Mouse (Mus musculus): ENCODE results near the gene Slc30a2. TPM values are rescaled to one million over a fixed set of nuclear protein-coding genes. Genes with fewer than 3 reads are reported as not detected.

Gene Slc30a2
- polyA plus RNA-seq, 1 experiment = 0.05 TPM

- DNase-seq (ENCODE audit: low read depth) = no peak
- TF ChIP-seq POLR2A (IDR thresholded peaks at IDR 0.05; ENCODE audit: borderline replicate concordance, extremely low read depth, insufficient read depth, insufficient read length, poor library complexity, severe bottlenecking) (no peak), CTCF (IDR thresholded peaks at IDR 0.05; ENCODE audit: borderline replicate concordance, extremely low read depth, insufficient read depth, insufficient read length) (no peak)
Measured at GRCm38 (mm10) chr4:134310106-134310505, 32.9 kb upstream of the Slc30a2 start.

GRCm38 (mm10) chr4:134310656-134311055 is 32.3 kb upstream of the Slc30a2 start:
- DNase-seq (ENCODE audit: low read depth) = no peak
- TF ChIP-seq POLR2A (IDR thresholded peaks at IDR 0.05; ENCODE audit: borderline replicate concordance, extremely low read depth, insufficient read depth, insufficient read length, poor library complexity, severe bottlenecking) (no peak), CTCF (IDR thresholded peaks at IDR 0.05; ENCODE audit: borderline replicate concordance, extremely low read depth, insufficient read depth, insufficient read length) (no peak)

- DNase-seq (ENCODE audit: low read depth) = no peak
- TF ChIP-seq POLR2A (IDR thresholded peaks at IDR 0.05; ENCODE audit: borderline replicate concordance, extremely low read depth, insufficient read depth, insufficient read length, poor library complexity, severe bottlenecking) (no peak), CTCF (IDR thresholded peaks at IDR 0.05; ENCODE audit: borderline replicate concordance, extremely low read depth, insufficient read depth, insufficient read length) (no peak)
Measured at GRCm38 (mm10) chr4:134311784-134312183, 31.2 kb upstream of the Slc30a2 start.

GRCm38 (mm10) chr4:134312341-134312740 is 30.6 kb upstream of the Slc30a2 start:
- TF ChIP-seq POLR2A (IDR thresholded peaks at IDR 0.05; ENCODE audit: borderline replicate concordance, extremely low read depth, insufficient read depth, insufficient read length, poor library complexity, severe bottlenecking) (no peak), CTCF (IDR thresholded peaks at IDR 0.05; ENCODE audit: borderline replicate concordance, extremely low read depth, insufficient read depth, insufficient read length) (no peak)
- no peak for DNase-seq (ENCODE audit: low read depth)

DNA sequence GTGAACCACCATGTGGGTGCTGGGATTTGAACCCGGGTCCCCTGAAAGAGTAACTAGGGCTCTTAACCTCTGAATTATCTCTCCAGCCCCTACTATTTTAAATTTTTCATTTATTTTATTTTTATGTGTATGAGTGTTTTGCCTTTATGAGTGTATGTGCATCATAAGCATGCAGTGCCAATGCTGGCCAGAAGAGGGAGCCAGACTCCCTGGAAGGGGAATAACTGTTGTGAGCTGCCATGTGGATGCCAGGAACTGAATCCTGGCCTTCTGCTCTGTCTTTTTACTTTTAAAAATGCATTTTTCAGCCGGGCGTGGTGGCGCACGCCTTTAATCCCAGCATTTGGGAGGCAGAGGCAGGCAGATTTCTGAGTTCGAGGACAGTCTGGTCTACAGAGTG is 30.1 kb upstream of the Slc30a2 start:
- DNase-seq (ENCODE audit: low read depth) = no peak
- TF ChIP-seq CTCF (IDR thresholded peaks at IDR 0.05; ENCODE audit: borderline replicate concordance, extremely low read depth, insufficient read depth, insufficient read length) (peak; percentile 35; the same call in 1 of the 2 replicates), POLR2A (IDR thresholded peaks at IDR 0.05; ENCODE audit: borderline replicate concordance, extremely low read depth, insufficient read depth, insufficient read length, poor library complexity, severe bottlenecking) (no peak)

- DNase-seq (ENCODE audit: low read depth) = peak; percentile 10
- TF ChIP-seq POLR2A (IDR thresholded peaks at IDR 0.05; ENCODE audit: borderline replicate concordance, extremely low read depth, insufficient read depth, insufficient read length, poor library complexity, severe bottlenecking) (no peak), CTCF (IDR thresholded peaks at IDR 0.05; ENCODE audit: borderline replicate concordance, extremely low read depth, insufficient read depth, insufficient read length) (no peak)
Measured at GRCm38 (mm10) chr4:134314081-134314655, 28.8 kb upstream of the Slc30a2 start.

DNA sequence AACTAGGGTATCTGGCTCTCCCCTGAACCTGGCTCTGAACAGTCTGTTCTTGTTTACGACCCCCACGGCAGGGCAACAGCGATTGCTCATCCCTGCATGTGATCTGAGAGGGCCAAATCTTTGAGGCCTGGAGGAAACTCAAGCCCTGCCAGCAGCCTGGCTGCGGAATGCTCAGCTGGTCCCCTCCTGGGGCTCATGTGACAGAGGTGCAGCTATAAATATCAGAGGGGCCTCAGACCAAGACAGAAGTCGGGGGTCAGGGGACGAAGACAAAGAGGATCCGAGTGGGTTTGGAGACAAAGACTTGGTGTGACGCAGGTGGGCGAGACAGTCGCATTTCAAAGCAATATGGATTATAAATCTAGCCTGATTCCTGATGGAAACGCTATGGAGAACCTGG is 28.1 kb upstream of the Slc30a2 start, which contains the start of gene Trim63:
Trim63 (plus strand) TSS at position 245 of the 400 bp plus-strand sequence.
- DNase-seq (ENCODE audit: low read depth) = no peak
- TF ChIP-seq CTCF (IDR thresholded peaks at IDR 0.05; ENCODE audit: borderline replicate concordance, extremely low read depth, insufficient read depth, insufficient read length) (no peak), POLR2A (IDR thresholded peaks at IDR 0.05; ENCODE audit: borderline replicate concordance, extremely low read depth, insufficient read depth, insufficient read length, poor library complexity, severe bottlenecking) (no peak)

GRCm38 (mm10) chr4:134315470-134315869 is 27.5 kb upstream of the Slc30a2 start:
- DNase-seq (ENCODE audit: low read depth) = no peak
- TF ChIP-seq POLR2A (IDR thresholded peaks at IDR 0.05; ENCODE audit: borderline replicate concordance, extremely low read depth, insufficient read depth, insufficient read length, poor library complexity, severe bottlenecking) (no peak), CTCF (IDR thresholded peaks at IDR 0.05; ENCODE audit: borderline replicate concordance, extremely low read depth, insufficient read depth, insufficient read length) (no peak)

- no peak for DNase-seq (ENCODE audit: low read depth)
Measured at GRCm38 (mm10) chr4:134316390-134316789, 26.6 kb upstream of the Slc30a2 start.

GRCm38 (mm10) chr4:134319074-134319473 is 23.9 kb upstream of the Slc30a2 start:
- no peak for DNase-seq (ENCODE audit: low read depth)
- TF ChIP-seq POLR2A (IDR thresholded peaks at IDR 0.05; ENCODE audit: borderline replicate concordance, extremely low read depth, insufficient read depth, insufficient read length, poor library complexity, severe bottlenecking) = no peak
- TF ChIP-seq CTCF (IDR thresholded peaks at IDR 0.05; ENCODE audit: borderline replicate concordance, extremely low read depth, insufficient read depth, insufficient read length) = no peak

More at GRCm38 (mm10) chr4:134316390-134316789, 26.6 kb upstream of the Slc30a2 start:
- TF ChIP-seq POLR2A (IDR thresholded peaks at IDR 0.05; ENCODE audit: borderline replicate concordance, extremely low read depth, insufficient read depth, insufficient read length, poor library complexity, severe bottlenecking) (no peak), CTCF (IDR thresholded peaks at IDR 0.05; ENCODE audit: borderline replicate concordance, extremely low read depth, insufficient read depth, insufficient read length) (no peak)

DNA sequence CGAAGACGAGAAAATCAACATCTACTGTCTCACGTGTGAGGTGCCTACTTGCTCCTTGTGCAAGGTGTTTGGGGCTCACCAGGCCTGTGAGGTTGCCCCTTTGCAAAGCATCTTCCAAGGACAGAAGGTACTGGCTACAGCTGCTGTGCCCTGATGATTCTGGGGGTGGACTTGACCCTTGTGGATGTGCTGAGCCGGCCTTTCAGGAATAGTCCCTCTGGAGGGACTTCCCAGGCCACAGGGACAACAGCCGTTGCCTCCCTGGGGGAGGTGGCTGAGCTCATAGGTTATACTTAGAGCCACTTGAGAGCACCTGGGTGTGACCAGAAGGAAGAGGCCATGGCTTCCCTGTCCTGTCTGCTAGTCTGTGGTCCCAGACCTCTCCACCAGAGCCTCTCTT is 23.3 kb upstream of the Slc30a2 start:
- no peak for DNase-seq (ENCODE audit: low read depth)
- TF ChIP-seq CTCF (IDR thresholded peaks at IDR 0.05; ENCODE audit: borderline replicate concordance, extremely low read depth, insufficient read depth, insufficient read length) = no peak
- no peak for TF ChIP-seq POLR2A (IDR thresholded peaks at IDR 0.05; ENCODE audit: borderline replicate concordance, extremely low read depth, insufficient read depth, insufficient read length, poor library complexity, severe bottlenecking)

DNA sequence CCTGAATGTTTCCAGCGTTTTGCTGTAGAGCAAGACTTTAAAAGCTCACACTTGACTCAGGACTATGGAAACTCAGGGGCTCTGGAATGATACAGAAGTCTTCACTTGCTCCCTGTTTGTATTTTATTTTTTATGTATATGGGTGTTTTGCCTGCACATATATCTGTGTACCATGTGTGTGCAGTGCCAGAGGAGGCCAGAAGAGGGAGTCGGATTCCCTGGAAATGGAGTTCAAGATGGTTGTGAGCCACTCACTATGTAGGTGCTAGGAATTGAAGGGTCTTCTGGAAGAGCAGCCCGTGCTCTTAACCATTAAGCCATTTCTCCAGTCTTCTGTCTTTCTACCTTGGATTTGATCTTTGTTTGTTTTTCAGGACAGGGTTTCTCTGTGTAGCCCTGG is 21.5 kb upstream of the Slc30a2 start:
- no peak for DNase-seq (ENCODE audit: low read depth)
- TF ChIP-seq POLR2A (IDR thresholded peaks at IDR 0.05; ENCODE audit: borderline replicate concordance, extremely low read depth, insufficient read depth, insufficient read length, poor library complexity, severe bottlenecking) = no peak
- peak; percentile 15; the same call in 1 of the 2 replicates for TF ChIP-seq CTCF (IDR thresholded peaks at IDR 0.05; ENCODE audit: borderline replicate concordance, extremely low read depth, insufficient read depth, insufficient read length)
